Mouse (Mus musculus) thymus, adult 2 months (tissue): ENCODE data around the gene Maml2.

Source experiments
- CTCF ChIP-seq: fragments of 200-500 bp; IDR thresholded peaks from 2 replicates; pipeline ENCODE4 v1.5.1; 2012; ENCODE audit warnings: mild to moderate bottlenecking, control low read depth, low read length, moderate library complexity, borderline replicate concordance; ENCODE audit not compliant: control insufficient read depth, poor library complexity, insufficient read depth; ENCODE audit errors: extremely low read depth
- POLR2A ChIP-seq: fragments of 200-500 bp; IDR thresholded peaks from 2 replicates; pipeline ENCODE4 v1.6.1; 2012; ENCODE audit warnings: mild to moderate bottlenecking, low read length, control low read depth, moderate library complexity; ENCODE audit not compliant: control insufficient read depth, poor library complexity, insufficient read depth; ENCODE audit errors: extremely low read depth

DNA sequence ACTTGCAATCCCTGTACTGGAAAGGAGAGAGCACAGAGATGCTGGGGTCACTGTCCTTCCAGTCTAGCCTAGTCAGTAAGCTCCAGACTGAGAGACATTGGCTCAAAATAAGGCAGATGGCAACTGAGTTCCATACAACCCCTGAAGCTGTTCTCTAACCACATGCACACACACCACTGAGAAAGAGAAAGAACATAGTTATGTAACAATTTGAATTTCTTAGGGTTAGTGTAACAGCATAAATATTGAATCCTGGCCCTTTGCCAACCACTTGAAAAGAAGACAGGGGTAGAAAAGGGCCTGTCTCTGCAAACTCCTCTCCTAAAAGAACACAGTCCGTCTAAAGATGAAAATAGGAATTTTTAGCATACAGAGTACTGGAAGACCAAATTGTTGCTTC is 161.6 kb downstream of the Maml2 start:
- TF ChIP-seq CTCF (no peak), POLR2A (no peak)
